Mouse (Mus musculus): ENCODE measurements around the gene Rimklb.
"Not testable (repeated sequence)": the region's sequence is repeated elsewhere in the genome, so short reads cannot be mapped to it uniquely, and the experiment has no call there.

The Rimklb gene

GRCm38 (mm10) chr6:122498661-122499060, at the start of gene Rimklb:
Gene Rimklb (minus strand): TSS chr6:122498761.
- DNase-seq (ENCODE audit: low read depth), result no peak

GRCm38 (mm10) chr6:122545948-122546347, 47.4 kb upstream of the Rimklb start:
- no peak for DNase-seq (ENCODE audit: low read depth)

- DNase-seq (ENCODE audit: low read depth), result no peak
These were observed 46.8 kb upstream of the Rimklb start for GRCm38 (mm10) chr6:122545289-122545882.

- no peak for DNase-seq (ENCODE audit: low read depth)
These were observed 46.1 kb upstream of the Rimklb start for GRCm38 (mm10) chr6:122544672-122545071.

- DNase-seq (ENCODE audit: low read depth), result no peak
These were observed 45.0 kb upstream of the Rimklb start for GRCm38 (mm10) chr6:122543574-122543973.

GRCm38 (mm10) chr6:122542459-122542858, 43.9 kb upstream of the Rimklb start:
- not testable (repeated sequence) for DNase-seq (ENCODE audit: low read depth)

GRCm38 (mm10) chr6:122539564-122539963, 41.0 kb upstream of the Rimklb start:
- DNase-seq (ENCODE audit: low read depth), result no peak

- no peak for DNase-seq (ENCODE audit: low read depth)
These were observed 35.5 kb upstream of the Rimklb start for GRCm38 (mm10) chr6:122534032-122534431.

GRCm38 (mm10) chr6:122532883-122533302, 34.3 kb upstream of the Rimklb start:
- DNase-seq (ENCODE audit: low read depth), result no peak

GRCm38 (mm10) chr6:122531466-122532174, 33.1 kb upstream of the Rimklb start:
- DNase-seq (ENCODE audit: low read depth), result no peak

- no peak for DNase-seq (ENCODE audit: low read depth)
These were observed 29.6 kb upstream of the Rimklb start for GRCm38 (mm10) chr6:122528136-122528535.

- DNase-seq (ENCODE audit: low read depth), result no peak
These were observed 29.0 kb upstream of the Rimklb start for GRCm38 (mm10) chr6:122527596-122527995.

- DNase-seq (ENCODE audit: low read depth), result no peak
These were observed 24.7 kb upstream of the Rimklb start for GRCm38 (mm10) chr6:122523289-122523688.

GRCm38 (mm10) chr6:122522595-122522994, 24.0 kb upstream of the Rimklb start:
- no peak for DNase-seq (ENCODE audit: low read depth)

- DNase-seq (ENCODE audit: low read depth), result no peak
These were observed 20.8 kb upstream of the Rimklb start for GRCm38 (mm10) chr6:122519384-122519783.

- no peak for DNase-seq (ENCODE audit: low read depth)
These were observed 19.1 kb upstream of the Rimklb start for GRCm38 (mm10) chr6:122517668-122518067.

- not testable (repeated sequence) for DNase-seq (ENCODE audit: low read depth)
These were observed 17.2 kb upstream of the Rimklb start for GRCm38 (mm10) chr6:122515762-122516161.

- DNase-seq (ENCODE audit: low read depth), result no peak
These were observed 15.8 kb upstream of the Rimklb start for GRCm38 (mm10) chr6:122514312-122514711.

GRCm38 (mm10) chr6:122512914-122513878, 14.6 kb upstream of the Rimklb start:
- no peak for DNase-seq (ENCODE audit: low read depth)

- no peak for DNase-seq (ENCODE audit: low read depth)
These were observed 9.9 kb upstream of the Rimklb start for GRCm38 (mm10) chr6:122508494-122508893.

- DNase-seq (ENCODE audit: low read depth), result no peak
These were observed 7.0 kb upstream of the Rimklb start, which contains the start of gene Mfap5 for GRCm38 (mm10) chr6:122505545-122505944. Gene Mfap5 (plus strand): TSS chr6:122505845.

- DNase-seq (ENCODE audit: low read depth), result no peak
These were observed 6.5 kb upstream of the Rimklb start for GRCm38 (mm10) chr6:122505041-122505440.
